Mouse (Mus musculus) T-helper 2 cell (primary cell): ENCODE results near the gene Ncbp1.
"Not testable (repeated sequence)": the region's sequence is repeated elsewhere in the genome, so short reads cannot be mapped to it uniquely, and the experiment has no call there.

ENCODE experiments used
- in situ Hi-C: fragments of 300-600 bp; cut with MboI, MseI; formaldehyde crosslinking; loops from one replicate; pipeline ENCODE4 v1.15.1; 2025; ENCODE audit warnings: high pct_unique_total_duplicates

The Ncbp1 gene

DNA sequence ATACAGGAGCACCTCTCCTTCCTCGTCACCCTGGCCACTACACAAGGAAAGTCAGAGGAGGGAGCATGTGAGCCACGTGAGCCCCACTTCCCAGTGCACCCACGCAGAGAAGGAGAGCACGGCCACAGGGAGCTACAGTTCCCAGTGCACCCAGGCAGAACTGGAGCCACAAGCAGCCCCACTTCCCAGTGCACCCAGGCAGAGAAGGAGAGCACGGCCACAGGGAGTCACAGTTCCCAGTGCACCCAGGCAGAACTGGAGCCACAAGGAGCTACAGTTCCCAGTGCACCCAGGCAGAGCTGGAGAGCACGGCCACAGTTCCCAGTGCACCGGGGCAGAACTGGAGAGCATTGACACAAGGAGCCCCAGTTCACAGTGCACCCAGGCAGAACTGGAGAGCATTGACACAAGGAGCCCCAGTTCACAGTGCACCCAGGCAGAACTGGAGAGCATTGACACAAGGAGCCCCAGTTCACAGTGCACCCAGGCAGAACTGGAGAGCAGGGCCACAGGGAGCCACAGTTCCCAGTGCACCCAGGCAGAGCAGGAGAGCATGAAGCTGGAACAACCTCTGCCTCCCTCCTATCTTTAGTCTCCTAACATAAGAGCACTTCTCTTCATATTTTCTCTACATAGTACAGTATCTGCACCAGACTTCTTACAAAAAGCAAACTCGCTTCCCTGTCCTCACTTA is 9.0 kb upstream of the Ncbp1 start:
- in situ Hi-C loops: loop anchor here (5.0 kb wide), 1 partner anchor 182 kb away; no protein-coding TSS in a partner anchor

GRCm38 (mm10) chr4:46130221-46130620 is 8.2 kb upstream of the Ncbp1 start:
- in situ Hi-C loops: no loop called here

GRCm38 (mm10) chr4:46131791-46132190 is 6.6 kb upstream of the Ncbp1 start:
- in situ Hi-C loops: no loop called here

DNA sequence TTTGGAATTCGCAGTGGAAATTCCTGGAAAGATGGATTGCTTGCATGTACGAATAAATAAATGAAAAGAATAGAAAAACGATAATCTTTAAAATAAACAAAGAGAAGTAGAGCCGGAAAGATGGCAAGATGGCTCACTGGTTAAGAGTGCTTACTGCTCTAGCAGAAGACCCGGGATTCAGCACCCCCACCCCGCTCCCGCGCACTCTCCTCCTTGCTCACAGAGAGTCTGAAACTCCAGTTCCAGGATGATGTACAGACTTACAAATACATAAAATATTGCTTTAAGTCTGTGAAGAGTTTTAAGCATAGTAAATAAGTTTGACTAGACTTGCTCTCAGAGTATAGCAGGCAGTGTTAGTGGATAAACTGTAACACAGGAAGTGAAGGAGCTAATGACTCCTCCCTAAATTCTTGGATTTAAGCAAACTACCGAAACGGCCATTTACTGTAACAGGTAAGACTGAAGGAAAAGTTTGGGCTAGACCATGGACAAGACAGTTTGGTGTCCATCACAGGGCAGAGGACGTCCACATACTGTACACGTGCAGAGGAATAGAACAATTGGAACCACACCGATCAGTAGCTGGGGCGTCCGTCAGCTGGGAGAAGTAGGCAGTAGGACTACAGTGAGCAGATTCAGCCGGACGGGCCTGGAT is 655 bp upstream of the Ncbp1 start:
- in situ Hi-C loops: no loop called here

DNA sequence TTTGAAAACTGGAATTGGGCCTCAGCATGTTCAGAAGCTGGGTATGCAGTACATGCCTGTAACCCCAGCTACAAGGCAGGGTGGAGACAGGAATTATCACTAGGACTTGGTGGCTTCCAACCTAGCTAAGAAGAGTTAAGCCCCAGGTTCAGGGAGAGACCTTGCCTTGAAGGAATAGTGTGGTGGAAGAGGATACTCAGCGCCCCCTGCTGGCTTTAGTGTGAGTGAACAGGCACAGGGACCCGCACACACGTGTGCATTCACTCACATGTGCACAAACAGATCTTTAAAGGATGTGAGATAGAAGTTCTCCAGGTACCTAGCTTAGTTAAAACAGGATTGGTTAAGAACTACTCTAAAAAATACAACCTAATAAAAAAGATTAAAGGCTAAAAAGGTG is 5.9 kb downstream of the Ncbp1 start:
- in situ Hi-C loops: no loop called here

GRCm38 (mm10) chr4:46146881-46147280 is 8.5 kb downstream of the Ncbp1 start:
- in situ Hi-C loops: loop anchor here (5.0 kb wide), 1 partner anchor 35 kb away; no protein-coding TSS in a partner anchor

- in situ Hi-C loops: no loop called here
Observed at GRCm38 (mm10) chr4:46151903-46152544, 13.6 kb downstream of the Ncbp1 start.

DNA sequence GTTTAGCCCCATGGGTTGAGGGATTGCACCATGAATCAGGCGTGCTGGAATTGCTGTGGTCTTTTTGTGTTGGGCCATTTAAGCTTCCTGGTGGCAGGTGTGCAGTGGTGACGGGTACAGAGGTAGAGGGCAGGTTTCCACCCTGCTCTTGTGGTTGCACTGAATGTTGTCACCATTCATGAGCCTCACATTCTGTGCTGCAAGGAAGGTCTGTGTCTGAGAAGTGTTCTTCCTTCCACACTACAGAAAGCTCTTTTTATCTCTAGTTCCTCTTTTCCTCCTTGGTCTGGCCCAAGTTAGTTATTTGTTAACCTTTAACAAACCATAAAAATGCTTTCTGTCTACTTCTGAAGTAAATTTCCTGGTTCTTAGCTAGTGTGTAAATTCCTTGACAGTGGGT is 25.6 kb downstream of the Ncbp1 start:
- in situ Hi-C loops: no loop called here

DNA sequence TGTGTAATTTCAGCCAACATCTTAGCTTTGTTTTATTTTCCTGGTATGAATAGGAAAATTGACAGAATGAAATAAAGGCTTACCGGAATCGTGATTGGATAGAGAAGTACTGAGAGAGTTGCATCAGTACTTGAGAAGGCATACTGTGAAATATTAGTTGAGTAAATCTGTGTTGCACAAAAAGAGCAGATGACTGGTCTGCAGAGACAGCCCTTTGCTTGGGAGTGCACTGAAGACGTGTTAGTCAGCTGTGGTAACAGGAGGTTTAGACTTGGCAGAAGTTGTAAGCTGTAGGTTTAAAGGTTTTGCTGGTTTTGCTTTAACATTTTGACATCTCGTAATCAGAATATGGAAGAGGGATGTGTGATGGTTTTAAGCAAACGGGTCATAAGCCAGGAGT is 27.4 kb downstream of the Ncbp1 start:
- in situ Hi-C loops: no loop called here

GRCm38 (mm10) chr4:46171761-46172160 is 33.3 kb downstream of the Ncbp1 start:
- in situ Hi-C loops: no loop called here

DNA sequence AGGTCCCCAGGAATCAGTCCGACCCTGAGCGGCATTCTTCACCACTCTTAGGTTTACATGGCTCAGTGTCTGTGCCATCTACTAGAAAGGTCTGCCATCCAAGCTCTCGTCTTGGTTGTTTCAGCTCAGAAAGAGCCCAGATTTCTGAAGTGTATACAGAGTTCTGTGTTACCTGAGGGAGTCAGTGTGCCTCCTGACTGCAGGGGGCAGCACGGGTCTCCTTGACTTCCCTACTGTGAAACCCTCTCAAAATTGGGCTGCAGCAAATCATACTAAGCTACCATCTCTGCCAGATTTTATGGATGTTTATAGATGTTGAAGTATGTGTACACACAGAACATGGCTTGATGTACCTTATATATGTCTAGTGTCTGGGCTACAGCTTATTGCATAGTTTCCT is 37.9 kb downstream of the Ncbp1 start:
- in situ Hi-C loops: no loop called here

DNA sequence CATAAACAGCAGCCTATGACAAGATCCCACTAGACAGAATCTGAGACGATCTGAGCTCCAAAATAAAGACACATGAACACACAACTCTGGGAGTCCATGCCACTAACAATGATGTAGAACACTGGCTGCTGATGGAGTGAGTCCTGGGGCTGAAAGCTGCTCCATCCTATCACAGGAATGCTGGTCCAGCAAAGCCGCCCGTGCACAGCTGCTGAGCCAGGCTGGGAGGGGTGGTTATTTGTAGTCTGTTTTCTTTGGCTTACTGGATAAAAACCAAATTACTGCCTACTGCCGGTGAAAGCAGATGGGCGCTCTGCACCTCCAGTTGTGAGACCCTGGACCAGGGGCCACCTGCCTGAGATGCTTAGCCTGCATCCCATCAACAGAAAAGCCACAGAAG is 38.6 kb downstream of the Ncbp1 start:
- in situ Hi-C loops: no loop called here

DNA sequence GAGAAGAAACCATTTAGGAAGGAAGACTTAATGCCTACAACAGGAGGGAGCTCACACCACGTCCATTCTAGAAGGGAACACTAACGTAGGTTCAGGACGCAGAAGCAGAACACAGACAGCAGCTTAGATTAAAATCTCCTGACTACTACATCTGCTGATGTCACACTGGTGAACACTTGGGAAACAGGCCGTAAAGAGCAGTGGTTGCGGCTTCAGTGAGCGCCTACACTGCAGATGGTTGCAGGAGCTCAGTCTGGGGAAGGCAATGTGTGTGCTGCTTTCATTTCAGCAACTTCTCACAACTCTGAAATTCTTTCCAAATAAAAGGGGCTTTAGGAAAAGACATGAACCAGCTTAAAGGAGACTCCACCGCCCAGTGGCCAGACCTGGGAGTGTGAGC is 39.1 kb downstream of the Ncbp1 start:
- in situ Hi-C loops: no loop called here

DNA sequence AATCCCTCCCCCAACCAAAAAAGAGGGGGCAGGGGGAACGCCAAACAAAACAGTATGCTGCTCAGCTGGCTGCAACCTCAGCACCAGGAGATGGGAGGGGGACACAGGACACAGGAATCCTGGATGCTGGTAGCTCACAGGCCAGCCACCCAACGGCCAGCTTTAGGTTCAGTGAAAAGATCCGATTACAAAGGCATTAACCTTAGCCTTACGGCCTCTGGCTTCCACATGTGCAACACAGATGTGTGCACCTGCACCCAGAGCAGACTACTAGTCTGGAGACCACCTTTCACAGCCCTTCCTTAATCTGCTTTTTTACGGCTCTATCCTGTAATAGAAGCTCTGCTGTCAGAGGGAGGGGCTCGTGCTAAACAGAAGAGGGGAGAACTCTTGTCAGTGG is 42.8 kb downstream of the Ncbp1 start:
- in situ Hi-C loops: loop anchor here (5.0 kb wide), 1 partner anchor 34 kb away; no protein-coding TSS in a partner anchor

GRCm38 (mm10) chr4:46182181-46182580 is 43.8 kb downstream of the Ncbp1 start:
- in situ Hi-C loops: loop anchor here (5.0 kb wide), 1 partner anchor 35 kb away; no protein-coding TSS in a partner anchor

- in situ Hi-C loops: no loop called here
Observed at GRCm38 (mm10) chr4:46185423-46185822, 47.0 kb downstream of the Ncbp1 start.

DNA sequence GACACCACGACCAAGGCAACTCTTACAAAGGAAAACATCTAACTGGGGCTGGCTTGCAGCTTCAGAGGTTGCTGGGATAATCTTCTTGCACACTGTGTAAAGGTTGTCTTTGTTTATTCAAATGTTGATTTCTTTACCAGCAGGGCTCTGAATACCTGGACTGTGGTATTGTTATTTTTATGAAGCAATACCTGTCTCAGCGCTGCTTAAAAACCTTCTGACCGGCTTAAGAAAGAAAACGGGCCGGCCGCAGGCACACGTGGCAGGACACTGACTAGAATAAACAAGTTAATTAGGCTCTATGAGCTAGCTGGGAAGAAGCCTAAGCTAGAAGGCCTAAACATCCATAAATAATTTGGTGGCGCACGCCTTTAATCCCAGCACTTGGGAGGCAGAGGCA is 47.5 kb downstream of the Ncbp1 start:
- in situ Hi-C loops: no loop called here

- in situ Hi-C loops: no loop called here
Observed at GRCm38 (mm10) chr4:46186466-46186865, 48.1 kb downstream of the Ncbp1 start.

DNA sequence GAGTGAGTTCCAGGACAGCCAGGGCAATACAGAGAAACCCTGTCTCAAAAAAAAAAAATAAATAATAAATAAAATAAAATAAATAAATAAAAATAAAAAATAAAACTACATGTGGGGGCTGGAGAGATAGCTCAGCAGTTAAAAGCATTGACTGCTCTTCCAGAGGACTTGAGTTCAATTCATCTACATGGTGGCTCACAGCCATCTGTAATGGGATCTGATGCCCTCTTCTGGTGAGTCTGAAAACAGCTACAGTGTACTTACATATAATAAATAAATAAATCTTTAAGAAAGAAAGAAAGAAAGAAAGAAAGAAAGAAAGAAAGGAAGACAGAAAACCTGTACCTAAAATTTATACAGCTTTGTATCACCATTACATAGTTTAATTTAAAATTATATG is 53.6 kb downstream of the Ncbp1 start:
- in situ Hi-C loops: not testable (repeated sequence)

- in situ Hi-C loops: no loop called here
Observed at GRCm38 (mm10) chr4:46195781-46196487, 57.5 kb downstream of the Ncbp1 start, which contains the start of gene Xpa. Xpa (minus strand) TSS chr4:46196311.

GRCm38 (mm10) chr4:46196513-46196912 is 58.1 kb downstream of the Ncbp1 start:
- in situ Hi-C loops: no loop called here

DNA sequence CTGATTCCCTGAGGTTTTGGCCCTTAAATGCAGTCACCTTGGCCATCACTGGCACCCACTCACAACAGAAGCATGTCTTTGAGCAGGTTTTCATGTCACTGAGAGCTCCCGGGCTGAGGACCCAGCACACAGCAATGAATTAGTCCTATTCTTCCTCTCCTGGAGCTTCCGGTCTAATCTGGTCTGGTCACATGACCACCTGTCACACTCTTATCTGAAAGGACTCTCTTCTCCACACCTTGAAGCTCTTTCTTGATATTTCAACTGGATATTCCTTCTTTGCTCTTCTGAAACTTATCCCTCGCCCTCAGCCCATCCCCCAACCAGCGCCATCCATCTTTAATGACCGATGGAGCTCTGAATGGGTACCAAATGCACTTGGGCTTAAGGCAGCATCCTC is 59.7 kb downstream of the Ncbp1 start:
- in situ Hi-C loops: no loop called here
